Mouse (Mus musculus): ENCODE measurements around the gene Gdpgp1. TPM values are rescaled to one million over a fixed set of nuclear protein-coding genes. Genes with fewer than 3 reads are reported as not detected.

The Gdpgp1 gene
- 1 to 10 TPM; 1.2 to 1.6 TPM for total RNA-seq (2021)
- long read RNA-seq, experiment 1, full-length matches to known transcripts, result 2 of 2 reads
- long read RNA-seq, experiment 1, partial matches to known transcripts, result 0 of 2 reads
- long read RNA-seq, experiment 1, other reads (novel, unspliced or antisense), result 0 of 2 reads
- long read RNA-seq, experiment 2, full-length matches to known transcripts, result 2 of 3 reads
- long read RNA-seq, experiment 2, partial matches to known transcripts, result 0 of 3 reads
- long read RNA-seq, experiment 2, other reads (novel, unspliced or antisense), result 1 of 3 reads

DNA sequence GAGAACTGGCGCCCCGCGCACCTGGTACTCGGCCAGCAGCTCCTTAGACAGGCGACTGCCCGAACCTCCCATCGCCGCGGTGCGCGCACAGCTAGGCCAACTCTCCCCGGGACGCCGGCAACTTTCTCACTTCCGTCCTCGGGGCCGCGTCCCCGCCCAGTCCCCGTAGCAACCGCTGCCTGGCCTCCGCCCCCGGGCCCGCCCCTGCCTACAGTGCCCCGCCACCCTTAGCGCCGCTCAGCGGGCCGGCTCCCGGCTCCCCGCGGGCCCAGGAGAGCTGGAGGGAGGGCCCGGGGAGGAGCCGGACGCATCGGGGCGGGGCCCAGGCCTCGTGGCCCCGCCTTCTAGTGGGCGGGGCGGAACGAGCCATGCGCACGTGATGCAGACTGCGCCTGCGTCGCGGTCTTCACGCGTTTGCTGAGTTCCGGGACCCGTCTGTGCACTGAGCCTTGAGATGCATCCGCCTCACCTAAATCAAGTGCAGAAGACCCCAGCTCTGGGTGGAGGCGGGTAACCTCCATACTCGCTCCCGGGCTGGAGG is at the start of gene Gdpgp1, which contains the start of gene Cib1:
Gdpgp1 (plus strand) TSS at position 377 of the 541 bp plus-strand sequence.
Cib1 (minus strand) TSS at position 325 of the 541 bp plus-strand sequence.
- DNase-seq, result peak; percentile 96 to 98

DNA sequence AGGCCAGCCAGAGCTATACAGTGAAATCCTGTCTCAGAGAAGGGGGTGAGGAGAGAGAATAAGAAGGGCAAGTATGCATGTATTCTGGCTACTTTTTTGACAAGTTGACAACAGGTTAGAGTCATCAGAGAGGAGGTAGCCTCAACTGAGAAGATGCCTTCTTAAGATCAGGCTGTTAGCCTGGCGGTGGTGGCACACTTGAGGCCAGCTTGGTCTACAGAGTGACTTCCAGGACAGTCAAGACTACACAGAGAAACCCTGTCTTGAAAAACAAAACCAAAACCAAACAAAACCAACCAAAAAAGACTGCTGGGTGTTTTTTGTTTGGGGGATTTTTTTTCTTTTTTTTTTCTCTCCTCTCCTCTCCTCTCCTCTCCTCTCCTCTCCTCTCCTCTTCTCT is 49.2 kb upstream of the Gdpgp1 start:
- DNase-seq, result no peak

DNA sequence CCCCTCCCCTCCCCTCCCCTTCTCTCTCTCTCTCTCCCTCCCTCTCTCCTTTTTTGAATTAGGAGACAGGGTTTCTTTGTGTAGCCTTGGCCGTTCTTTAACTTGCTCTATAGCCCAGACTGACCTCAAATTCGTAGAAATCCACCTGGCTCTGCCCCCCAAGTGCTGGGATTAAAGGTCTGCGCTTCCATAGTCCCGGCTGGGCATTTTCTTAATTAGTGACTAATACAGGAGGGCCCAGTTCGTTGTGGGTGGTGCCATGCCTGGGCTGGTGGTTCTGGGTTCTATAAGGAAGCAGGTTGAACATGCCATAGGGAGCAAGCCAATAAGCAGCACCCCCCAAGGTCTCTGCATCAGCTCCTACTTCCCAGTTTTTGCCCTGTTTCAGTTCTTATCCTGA is 48.7 kb upstream of the Gdpgp1 start:
- no peak for DNase-seq

DNA sequence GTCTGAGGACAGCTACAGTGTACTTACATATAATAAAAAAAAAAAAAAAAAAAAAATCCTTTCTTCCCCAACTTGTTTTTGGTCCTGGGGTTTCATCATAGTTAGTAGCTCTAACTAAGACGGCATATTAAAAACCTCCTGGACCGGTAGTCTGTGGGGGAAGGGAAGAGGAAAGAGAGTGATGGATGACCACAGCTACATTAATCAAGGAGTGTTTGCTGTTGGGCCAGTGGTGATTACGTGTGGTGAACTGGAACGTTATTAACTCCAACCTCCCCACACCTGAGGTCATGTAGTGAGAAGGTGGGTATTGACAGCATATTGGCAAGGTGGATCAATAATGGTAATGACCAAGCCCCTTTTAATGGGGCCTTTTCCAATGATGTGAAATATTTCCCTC is 48.1 kb upstream of the Gdpgp1 start:
- DNase-seq, result no peak

DNA sequence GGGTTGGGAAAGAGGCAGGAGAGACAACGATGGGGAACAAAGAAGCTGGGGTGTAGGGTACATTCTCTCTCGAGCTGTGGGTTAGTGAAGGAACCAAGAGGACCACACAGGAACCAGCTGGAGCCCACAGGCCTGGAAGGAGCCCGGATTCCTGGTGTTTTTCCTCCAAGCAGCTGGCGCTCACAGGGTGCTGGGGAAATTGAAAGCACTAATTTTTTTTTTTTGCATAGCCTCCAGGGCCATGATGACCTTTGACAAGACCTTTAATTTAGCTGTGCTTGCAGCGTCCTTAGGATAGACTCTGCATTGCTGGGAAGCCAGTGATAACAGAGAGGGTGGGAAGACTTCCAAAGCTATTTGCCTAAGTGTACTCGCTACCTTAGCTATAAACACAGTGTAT is 47.7 kb upstream of the Gdpgp1 start:
- no peak for DNase-seq

DNA sequence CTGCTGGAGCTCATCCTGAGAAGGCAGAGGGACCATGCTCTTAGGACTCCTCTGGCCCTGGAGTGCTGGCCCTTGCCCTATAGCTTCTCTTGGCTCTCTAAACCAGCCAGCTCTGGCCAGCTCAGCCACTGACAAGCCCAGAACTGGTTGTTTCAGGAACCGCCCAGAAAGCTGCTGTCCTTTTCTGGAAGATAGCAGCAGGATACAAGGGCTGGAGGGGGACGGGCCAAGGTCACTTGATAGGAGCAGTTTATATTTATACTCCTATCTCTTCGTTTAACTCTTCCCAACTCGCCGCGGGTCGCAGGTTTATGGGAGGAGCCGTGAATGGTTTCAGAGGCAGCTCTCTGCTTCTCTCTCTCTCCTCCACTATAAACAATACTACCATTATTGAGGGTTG is 46.6 kb upstream of the Gdpgp1 start:
- peak; percentile 84 to 90 for DNase-seq

DNA sequence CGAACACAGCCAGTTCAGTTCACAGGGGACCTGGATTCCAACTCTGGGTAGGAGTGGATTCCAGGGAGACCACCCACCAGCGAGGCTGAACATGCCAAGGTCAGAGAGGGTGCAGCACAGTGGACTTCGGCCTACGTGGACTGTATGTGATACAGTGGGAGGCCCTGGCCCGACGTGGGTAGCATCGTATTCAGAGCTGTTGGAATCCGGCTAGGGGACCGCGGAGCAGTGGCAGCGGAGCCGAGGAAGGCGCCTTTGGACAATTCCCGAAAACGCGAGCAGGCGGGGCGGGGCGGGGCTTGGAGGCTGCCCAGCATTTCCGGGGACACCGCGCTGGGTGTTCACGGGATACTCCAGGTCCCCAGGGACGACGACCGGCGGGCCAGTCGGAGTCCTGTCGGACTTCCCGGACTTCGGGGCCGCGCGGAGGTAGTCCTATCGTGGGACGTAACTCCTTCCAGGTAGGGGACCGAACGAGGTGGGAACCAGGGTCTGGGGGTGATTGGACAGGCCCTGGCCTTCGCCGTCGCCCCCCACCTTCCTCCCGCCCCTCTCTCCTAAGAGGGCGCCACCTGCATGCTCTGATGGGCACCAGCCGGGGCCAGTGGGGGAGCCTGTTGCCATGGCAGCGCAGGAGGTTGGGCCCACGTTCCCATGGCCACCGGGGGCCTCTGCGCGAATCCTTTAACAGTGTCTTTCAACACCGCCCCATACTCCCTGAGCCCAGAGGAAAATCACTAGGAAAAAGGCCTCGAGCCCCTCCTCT is 46.0 kb upstream of the Gdpgp1 start, which contains the start of gene Sema4b:
Sema4b (plus strand) TSS at position 311 of the 766 bp plus-strand sequence.
- peak; percentile 92 to 95 for DNase-seq

DNA sequence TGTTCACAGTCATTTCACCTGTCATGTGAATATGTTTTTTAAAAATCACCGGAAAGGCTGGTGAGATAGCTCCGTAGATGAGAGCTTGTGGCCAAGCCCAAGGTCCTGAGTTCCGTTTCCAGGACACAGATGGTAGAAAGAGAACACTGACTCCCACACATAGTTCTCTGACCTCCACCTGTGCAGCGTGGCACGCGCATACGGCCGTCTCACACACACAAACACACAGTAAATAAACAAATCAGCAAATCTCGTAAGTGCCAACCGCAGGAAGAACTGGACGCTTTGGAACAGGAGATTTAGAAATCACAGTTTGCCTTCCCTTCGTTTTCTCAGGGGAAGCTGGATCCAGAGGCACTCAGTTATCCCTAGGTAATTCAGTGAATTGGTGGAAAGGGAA is 45.2 kb upstream of the Gdpgp1 start:
- no peak for DNase-seq

DNA sequence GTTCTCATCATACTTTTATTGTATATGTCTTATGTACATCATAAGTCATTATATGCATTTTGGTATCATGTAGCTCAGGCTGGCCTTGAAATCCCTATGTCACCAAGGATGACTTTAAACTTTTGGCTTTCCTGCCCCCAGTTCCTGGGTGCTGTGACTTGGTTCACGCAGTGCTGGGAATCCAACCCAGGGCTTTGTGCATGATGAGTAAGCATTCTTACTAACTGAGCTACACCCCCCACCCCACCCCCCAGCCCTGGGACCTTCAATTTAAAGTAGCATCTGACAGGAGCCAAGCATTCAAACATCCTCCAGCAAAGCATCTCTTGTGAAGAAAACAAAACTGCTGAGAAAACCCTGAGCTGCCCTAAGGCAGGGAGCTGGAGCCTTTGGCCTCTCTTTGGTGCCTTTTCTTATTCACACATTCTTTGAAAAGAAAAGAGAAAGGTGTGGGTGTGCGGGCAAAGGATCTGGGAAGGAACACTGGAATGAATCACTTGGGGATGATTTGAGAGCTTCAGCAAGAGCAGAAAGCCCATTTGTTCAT is 44.0 kb upstream of the Gdpgp1 start:
- DNase-seq, result no peak

DNA sequence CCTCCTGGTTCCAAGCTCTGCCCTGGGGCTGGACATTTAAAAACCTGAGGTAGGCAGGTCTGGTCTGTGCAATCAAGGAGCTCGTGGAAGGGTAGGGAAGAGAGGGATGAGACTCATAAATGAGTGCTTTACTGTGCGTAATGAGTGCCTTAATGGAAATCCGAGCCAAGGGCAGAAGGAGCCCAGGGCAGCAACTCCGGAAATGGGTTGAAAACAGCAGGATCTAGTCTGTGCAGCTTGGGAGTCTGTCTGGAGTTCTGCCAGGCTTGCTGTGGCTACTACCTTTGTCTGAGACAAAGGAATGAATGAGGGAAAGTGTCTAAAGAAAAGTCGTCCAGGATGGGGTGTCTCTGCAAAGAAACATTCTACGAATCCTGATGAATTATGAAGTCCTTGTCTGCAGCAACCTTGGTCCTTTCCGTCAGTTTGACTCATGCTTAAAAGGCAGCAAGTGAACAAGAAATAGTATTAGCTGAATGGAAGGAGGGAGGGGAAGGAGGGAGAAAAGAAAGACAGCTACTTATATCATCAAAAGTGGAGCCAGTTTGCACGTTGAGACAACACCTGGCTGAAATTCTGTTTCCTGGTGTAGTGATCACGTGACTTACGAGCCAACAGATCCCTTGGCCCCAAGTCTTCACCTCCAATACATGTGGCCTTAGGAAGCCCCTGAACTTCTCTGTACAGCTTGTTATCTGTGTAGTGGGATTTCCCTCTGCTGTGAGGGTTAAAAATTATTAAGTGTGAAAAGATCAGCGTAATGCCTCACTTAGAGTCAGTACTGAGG is 43.3 kb upstream of the Gdpgp1 start:
- no peak for DNase-seq

DNA sequence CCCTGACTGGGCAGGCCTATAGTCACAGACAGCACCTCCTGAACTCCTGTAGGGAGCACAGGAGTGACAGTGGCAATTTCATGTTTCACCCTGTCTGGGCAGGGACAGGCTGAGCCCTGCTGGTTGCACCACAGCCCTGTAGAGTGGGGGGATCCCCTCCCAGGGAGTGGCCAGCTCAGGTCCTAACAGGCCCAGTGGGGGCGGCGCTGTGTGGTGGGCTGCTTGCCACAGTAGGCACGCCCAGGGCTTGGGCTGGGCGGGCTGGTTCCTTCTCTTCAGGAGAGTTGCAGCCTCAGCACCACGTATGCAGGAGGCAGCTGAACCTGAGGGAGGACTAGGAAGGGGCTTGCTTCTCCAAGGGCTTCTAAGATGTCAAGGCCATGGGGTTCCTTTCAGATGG is 41.2 kb upstream of the Gdpgp1 start:
- DNase-seq, result peak; percentile 47 to 63

DNA sequence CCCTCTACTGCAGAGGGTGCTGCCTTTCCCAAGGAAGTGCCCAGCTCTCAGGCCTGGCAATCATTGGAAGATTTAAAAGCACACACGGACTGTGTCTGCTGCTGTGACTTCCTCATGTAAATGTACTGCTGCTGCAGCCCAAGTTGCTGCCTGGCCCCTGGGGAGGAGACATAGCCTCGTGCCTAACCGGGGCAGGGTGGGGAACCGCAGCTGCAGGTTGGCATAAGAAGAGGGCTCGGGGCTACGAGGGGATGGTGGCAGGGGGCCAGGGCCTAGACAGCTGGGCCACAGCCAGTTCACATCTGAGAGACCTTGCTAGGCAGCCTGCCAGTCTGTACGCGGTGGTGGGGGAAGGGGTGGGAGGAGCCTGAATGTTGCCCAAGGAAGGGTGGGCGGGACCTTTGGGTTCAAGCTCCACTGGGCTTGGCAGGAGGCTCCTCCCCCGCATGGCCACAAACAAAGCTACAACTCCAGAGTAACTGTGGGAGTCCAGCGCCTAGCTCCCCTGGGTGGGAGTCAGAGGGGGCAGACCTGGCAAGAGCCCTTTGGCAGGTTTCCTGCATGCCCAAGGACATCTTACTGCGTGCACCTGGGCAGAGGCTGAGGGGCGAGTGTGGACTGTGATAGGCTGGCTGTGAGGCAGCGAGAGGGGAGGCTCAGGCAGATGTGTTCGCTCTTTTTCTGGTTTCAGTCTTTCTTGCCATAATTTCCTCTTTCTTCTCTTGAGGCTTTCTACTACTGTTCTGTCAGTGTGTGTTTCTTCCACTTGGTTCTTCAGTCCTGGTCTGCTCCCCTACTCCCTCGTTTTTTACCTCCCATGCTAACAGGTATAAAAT is 40.2 kb upstream of the Gdpgp1 start:
- DNase-seq, result peak; percentile 87 to 88

DNA sequence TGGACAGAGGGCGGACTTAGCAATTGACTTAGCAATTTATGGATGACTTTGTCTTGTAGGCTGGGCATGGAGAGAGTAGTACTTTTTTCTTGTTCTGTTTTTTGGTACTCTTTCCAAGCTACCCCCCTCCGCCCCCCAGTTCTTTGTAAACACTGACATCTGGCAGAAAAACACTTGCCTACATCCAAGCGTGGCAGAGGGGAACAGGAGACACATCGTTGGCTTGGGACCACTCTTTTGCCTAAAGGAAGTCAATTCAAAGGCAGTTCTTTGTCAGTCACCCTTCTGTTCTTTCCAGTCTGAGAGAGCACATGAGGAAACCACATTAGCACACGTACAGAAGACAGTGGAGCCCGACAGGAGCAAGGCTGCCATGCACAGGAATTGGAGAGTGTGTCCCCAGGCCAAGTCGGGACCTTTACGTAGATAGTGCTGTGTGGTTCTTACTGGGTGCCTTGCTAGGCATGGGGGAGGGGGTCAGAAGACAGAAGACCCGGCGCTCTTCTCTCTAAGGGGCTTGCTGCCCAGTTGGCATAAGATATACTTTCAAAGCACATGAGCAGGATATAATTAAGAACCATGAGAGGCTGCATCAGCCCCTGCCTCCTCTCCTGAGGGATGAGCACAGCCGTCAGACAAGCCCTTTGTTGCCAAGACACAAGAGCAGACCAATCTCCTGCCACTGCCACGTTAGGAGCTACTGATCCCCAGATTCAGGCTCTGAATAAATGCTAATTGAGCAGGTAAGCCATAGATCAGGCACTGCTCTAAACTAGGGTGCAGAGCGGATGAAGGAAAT is 38.5 kb upstream of the Gdpgp1 start:
- DNase-seq, result no peak

DNA sequence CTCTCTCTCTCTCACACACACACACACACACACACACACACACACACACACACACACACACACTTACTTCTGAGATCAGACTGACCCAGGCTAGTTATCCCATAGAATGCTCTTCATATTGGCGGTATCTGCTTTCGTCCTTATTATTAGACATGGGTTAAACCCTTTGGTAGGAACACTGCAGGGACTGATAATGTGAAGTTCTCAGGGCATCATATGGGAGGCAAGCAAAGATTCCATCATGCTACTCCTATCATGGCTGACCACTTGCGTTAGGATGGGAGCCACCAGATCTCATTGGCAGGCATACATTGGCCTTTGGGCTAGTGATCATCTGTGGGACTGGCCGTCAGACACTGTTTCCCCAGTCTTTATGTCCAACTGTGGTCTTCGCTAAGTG is 37.5 kb upstream of the Gdpgp1 start:
- DNase-seq, result no peak

DNA sequence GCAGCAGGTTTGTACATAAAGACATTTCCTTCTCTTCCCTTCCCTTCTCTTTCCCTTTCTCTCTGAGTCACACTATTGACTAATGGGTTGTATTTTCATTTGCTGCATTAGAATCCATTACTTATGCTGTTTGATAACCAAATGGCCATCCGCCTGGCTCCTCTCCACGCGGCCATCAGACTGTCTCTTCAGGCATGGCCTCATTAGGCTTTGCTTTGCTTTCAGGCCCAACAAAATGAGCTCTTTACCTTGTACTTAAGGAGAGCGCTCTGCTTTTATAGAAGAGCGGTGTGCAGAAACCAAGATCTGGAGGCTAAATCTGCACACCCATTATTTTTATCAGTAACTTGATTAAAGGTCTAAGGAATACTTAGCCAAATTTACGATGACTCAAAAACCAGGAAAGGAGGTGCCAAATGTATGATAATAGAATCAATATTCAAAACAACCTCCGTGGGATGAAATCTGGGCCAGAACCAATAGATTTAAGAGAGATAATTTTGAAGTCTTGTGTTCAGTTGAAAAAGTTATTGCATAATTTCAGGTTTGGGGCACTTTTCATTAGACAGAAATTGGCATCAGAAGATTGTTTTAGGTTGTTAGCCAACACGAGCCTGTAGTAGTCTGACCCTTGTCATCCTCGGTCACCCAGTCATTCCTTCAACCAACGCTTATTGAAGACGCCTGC is 36.9 kb upstream of the Gdpgp1 start:
- DNase-seq, result no peak

DNA sequence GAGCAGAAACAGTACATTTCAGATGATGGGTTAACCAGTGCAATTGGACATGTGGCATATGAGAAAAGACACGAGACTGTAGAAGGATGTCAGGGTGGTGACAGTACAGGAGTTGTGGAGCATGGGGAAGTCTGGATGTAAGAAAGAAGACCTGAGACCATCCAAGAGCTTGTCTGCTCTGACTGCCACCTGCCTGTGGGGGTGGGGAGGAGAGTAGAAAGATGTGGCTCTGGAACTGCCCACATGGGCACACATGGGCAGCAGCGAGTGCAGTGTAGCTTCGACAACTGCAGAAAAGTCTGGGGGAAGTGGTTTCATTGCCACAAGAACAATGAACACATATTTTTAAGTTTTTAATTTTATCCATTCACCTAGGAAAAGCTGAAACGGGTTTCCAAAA is 35.3 kb upstream of the Gdpgp1 start:
- DNase-seq, result no peak

DNA sequence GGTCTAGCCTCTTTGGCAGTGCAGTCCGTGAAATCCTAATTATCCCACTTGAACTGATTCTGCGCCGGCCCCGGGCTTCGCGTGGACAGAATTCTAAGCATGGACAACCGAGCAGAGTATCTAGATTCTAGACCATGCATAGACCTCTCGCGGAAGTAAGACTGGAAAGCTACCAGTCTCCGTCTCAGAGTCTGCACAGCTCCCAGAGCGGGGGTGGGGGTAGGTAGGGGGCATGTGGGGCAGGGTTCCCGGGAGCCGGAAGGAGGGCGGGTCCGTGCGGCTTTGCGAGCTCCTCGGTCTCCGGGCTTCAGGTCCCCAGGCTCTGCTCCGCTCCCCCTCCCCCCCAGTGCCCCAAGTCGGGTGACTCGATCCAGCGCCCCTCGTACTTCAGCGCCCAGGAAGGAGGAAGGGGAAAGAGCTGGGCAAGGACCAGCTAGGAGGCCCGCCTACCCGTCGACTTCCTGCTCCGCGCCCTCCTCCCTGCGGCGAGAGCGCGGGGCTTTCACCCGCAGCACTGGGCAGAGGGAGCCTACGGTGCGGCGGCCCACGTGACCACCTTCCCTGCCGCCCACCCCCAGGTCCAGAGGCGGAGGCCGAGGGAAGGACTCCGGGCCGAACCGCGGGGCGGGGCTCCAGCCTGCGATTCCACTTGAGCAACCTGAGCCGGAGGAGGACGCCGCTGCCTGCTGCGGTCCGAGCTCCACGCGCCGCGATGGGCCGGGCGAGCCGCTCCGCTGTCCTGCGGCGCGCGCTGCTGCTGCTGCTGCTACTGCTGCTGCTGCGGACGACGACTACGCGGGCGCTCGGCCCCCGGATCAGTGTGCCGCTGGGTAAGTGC is 34.5 kb upstream of the Gdpgp1 start:
- peak; percentile 78 to 85 for DNase-seq

DNA sequence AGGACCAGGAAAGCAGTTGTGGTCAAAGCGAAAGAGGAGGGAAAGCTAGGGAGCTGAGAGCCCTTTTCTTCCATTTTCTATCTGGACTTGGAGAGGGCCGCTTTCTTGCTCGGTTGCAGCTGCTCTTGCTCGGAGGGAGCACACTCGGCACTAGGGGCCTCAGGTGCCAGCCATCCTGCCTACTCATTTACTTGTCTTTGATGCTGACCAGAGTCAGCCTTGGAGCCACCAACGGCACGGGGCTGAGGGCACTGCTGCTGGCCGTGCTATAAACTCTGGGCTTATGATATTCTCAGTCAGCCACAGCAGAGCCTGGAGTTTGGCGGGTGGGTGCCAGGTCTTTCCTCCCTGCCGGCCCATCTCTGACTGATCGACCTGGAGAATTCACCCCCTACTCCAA is 33.8 kb upstream of the Gdpgp1 start:
- DNase-seq, result peak in 1 of 2 experiments; percentile 30

DNA sequence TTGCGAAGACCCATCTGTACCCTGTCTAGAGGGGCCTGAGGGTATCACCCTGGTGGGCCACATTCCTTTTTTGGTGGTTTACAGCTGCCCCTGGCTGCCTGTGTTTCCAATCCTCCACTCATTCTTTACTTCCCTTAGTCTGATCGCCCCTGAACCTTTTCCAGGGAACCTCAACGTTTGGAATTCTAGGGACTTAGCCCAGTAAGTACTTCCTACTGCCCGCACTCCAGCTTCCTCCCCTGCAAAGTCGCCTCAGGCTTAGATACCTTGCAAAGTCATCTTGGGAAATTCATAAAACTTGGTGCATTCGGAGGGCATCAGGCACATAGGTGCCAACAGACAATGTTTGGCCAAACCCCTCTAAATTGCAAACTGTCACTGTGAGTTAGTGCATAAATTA is 33.4 kb upstream of the Gdpgp1 start:
- no peak for DNase-seq
